Mouse (Mus musculus): ENCODE measurements at regions not wholly inside any gene's neighbourhood (a gene's known extent, or its start where the extent isn't known, plus 50 kb on each side); places are given as distances from the start of the nearest gene placed in this dataset.
A peak's percentile ranks its signal among the peaks of the same experiment; 100 is the strongest.

DNA sequence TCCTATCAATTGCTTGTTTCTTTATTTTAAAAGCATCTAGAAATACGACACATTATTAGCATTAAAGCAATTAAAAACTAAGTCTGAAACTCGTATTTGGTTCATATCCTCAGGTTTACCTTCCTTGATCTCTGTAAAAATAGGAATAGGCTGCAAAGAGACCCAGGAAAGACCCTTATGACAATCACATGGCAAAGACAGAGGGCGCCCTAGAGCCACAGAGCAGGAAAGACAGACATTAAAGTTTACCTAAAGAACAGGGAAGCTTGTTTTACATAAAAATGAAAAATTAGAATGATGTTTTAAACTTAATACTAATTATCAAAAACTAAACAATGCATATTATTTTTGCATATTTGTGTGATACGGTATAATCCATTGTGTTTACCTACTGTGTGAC lies 153.2 kb downstream of the Usp25 start:
- peak in 1 of 2 experiments; percentile 31 for DNase-seq (ENCODE audit: low spot score in 2 of 2)

DNA sequence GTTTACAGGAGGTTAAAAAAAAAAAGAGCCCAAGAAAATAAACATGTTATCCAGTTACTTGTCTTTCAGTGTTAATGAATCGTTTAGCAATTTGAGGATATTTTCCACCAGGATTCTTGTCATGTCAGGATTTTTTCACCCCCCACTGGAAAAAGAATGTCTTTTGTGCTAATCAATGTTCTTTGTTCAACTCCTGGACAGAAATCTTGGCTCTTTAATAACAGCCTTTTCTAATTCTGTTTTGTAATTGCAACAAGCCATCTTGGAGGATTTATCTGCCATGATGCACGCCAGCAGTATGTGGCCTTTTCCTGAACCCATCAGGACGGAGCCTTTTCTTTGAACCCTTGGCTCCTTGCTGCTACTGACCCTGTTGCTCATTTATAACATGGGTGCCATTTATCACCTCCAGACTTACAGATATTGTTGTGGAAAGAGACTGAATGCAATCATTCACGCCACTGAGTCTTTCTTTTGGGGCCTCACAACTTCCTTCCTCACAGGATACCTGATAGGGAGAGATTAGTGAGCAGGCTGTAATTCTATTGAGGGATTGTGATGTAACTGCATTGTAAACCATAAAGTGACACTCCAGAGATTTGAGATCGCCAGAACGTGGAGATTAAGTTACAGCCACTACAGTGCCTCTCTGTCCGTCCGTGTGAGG lies 159.7 kb downstream of the Usp25 start:
- no peak for DNase-seq (ENCODE audit: low spot score in 2 of 2)

DNA sequence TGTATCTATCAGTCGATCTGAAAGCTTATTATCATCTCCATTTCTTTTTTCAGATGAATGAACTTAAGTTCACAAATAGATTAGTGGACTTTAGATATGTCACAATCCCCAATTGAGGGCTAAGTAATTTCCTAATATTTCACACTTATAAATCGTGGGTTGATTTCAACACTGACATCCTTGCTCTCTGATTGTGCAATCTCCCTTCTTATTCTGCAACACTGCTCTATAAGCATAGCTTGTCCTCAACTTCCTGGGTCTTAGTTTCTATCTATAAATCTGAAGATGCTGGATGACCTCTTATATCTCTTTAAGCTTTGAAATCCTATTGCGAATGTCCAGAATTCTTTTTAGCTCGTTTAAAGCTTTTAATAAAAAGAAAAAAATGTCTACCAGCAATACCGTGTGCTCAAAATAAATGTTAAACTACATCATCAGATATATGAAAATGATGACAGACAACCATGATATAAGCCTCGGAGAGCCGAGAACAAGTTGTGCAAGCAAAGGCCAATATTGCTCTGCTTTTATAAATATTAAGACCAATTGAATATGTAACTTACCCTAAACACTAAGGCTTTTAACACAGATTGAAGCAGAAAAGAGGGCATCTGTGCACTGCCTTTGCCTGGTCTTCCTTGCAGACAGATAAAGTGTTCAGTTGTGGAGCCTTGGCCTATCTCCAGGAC lies 161.4 kb downstream of the Usp25 start:
- no peak for DNase-seq (ENCODE audit: low spot score in 2 of 2)

DNA sequence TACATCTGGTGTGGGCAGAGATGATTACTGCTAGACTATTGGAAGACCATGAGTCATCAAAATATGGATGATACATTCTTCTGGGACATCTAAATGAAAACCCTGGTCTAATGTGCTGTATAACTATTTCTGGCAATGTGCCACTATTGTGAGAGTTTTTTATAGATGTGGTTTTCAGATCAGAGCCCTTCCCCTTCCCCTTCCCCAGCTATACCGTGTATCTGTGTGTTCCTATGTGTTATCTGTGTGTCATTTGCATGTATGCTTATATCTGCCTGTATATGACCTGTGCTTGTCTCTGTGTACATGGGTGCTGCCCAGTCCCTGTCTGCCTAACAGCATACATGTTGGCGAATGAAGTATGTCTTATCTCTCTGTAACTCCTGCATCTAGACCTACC lies 167.5 kb downstream of the Usp25 start:
- DNase-seq (ENCODE audit: low spot score in 2 of 2) = no peak

All from layer of hippocampus, adult 18-20 months (tissue).